In genomic region chr9:69250326-69250725, GRCm38 (mm10) we compare ENCODE assay signal across 30 mouse cellular contexts.
"Had no signal": no experiment of that assay in that cellular context is flagged by ENCODE, and none has a peak within 500 bp of the region (broad histone marks: within the 10 kb centered on the region; RNA-seq: fewer than 3 reads in every experiment).

No protein-coding gene starts in this region.

- ATAC-seq: liver, embryonic 12.5 days; liver, postnatal 0 days; lung, postnatal 0 days; midbrain, embryonic 13.5 days; midbrain, embryonic 15.5 days; midbrain, embryonic 16.5 days had no signal

- DNase-seq: left cerebral cortex, postnatal 4 days; liver; liver, embryonic 13.5 days; liver, postnatal 0 days; lung, adult 18-20 months; lung, adult 2 months; lung, embryonic 14.5 days; lung, postnatal 10 days; lung, postnatal 14 days; lung, postnatal 36 days; lung, postnatal 4 days had no signal

- H3K9ac ChIP-seq: limb, embryonic 12.5 days; limb, embryonic 13.5 days; limb, embryonic 15.5 days; liver, embryonic 12.5 days; liver, embryonic 13.5 days; liver, embryonic 14.5 days; liver, embryonic 15.5 days; liver, postnatal 0 days; lung, embryonic 14.5 days; lung, embryonic 15.5 days; midbrain, embryonic 12.5 days; midbrain, embryonic 13.5 days; midbrain, embryonic 15.5 days had no signal

- H3K36me3 ChIP-seq: limb, embryonic 10.5 days; limb, embryonic 12.5 days; limb, embryonic 13.5 days; limb, embryonic 15.5 days; liver, embryonic 12.5 days; liver, embryonic 13.5 days; liver, embryonic 15.5 days; lung, embryonic 15.5 days; midbrain, embryonic 10.5 days; midbrain, embryonic 12.5 days; midbrain, embryonic 13.5 days; midbrain, embryonic 15.5 days had no signal

- H3K4me3 ChIP-seq: left cerebral cortex, adult 2 months; limb, embryonic 10.5 days; limb, embryonic 12.5 days; limb, embryonic 13.5 days; limb, embryonic 15.5 days; liver, embryonic 12.5 days; liver, embryonic 13.5 days; liver, embryonic 15.5 days; lung, embryonic 15.5 days; megakaryocyte, embryonic 14.5 days; midbrain, embryonic 10.5 days; midbrain, embryonic 12.5 days; midbrain, embryonic 13.5 days; midbrain, embryonic 15.5 days; myocyte had no signal

- H3K9me3 ChIP-seq: limb, embryonic 10.5 days; limb, embryonic 12.5 days; limb, embryonic 13.5 days; limb, embryonic 15.5 days; liver, embryonic 12.5 days; liver, embryonic 13.5 days; liver, embryonic 15.5 days; lung, embryonic 15.5 days; megakaryocyte, embryonic 14.5 days; midbrain, embryonic 10.5 days; midbrain, embryonic 12.5 days; midbrain, embryonic 13.5 days; midbrain, embryonic 15.5 days had no signal

- H3K27ac ChIP-seq: left cerebral cortex, adult 2 months; limb, embryonic 10.5 days; limb, embryonic 12.5 days; limb, embryonic 13.5 days; limb, embryonic 15.5 days; liver, embryonic 12.5 days; liver, embryonic 13.5 days; liver, embryonic 14.5 days; liver, embryonic 15.5 days; lung, embryonic 15.5 days; macrophage; midbrain, embryonic 10.5 days; midbrain, embryonic 12.5 days; midbrain, embryonic 13.5 days; midbrain, embryonic 15.5 days had no signal

- H3K27me3 ChIP-seq: limb, embryonic 13.5 days; limb, embryonic 15.5 days; liver, embryonic 12.5 days; liver, embryonic 13.5 days; liver, embryonic 15.5 days; lung, embryonic 15.5 days; megakaryocyte, embryonic 14.5 days; midbrain, embryonic 12.5 days; midbrain, embryonic 13.5 days; midbrain, embryonic 15.5 days had no signal

- H3K4me1 ChIP-seq: liver, embryonic 12.5 days; liver, embryonic 13.5 days; liver, embryonic 15.5 days; lung, embryonic 15.5 days; megakaryocyte, embryonic 14.5 days; midbrain, embryonic 13.5 days; midbrain, embryonic 15.5 days had no signal

- H3K4me2 ChIP-seq: limb, embryonic 12.5 days; limb, embryonic 13.5 days; limb, embryonic 15.5 days; liver, embryonic 11.5 days; liver, embryonic 12.5 days; liver, embryonic 13.5 days; liver, embryonic 15.5 days; lung, embryonic 14.5 days; lung, embryonic 15.5 days; midbrain, embryonic 12.5 days; midbrain, embryonic 13.5 days; midbrain, embryonic 15.5 days had no signal
